ENCODE assay signal across 17 mouse cellular contexts in the genomic region with DNA sequence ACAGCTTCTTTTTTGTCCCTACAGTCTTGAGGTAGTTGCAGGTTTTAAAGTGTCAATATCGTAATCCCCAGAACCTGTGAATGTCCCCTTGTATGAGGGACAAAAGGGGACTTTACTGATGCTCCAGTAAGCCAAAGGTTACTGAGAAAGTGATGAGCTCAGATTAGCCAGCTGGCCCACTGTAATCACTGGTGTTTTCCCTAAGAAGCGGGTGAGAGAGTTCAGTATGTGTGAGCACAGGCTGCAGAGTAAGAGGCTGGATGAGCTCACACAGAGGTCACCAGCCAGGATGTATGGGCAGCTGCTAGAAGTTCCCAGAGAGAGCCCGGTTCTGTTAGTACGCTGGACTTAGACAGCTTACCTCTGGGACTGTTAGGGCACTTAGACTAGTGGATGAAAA. TPM values are rescaled to one million over a fixed set of nuclear protein-coding genes. Genes with fewer than 3 reads are reported as not detected.
DNase-seq lines count a peak whose midpoint lies in the region; ATAC-seq and TF ChIP-seq lines count a peak whose summit lies in the region.
"Had no signal": no experiment of that assay in that cellular context is flagged by ENCODE, and none has a peak within 500 bp of the region (broad histone marks: within the 10 kb centered on the region; RNA-seq: fewer than 3 reads in every experiment).

No protein-coding gene starts in this region.

- peaks cover 8% of the 10 kb centered on the region for H3K4me1 ChIP-seq in heart, adult 2 months (ENCODE audit: control insufficient read depth, insufficient read depth, low read length)
- peaks cover 26% of the 10 kb centered on the region for H3K4me1 ChIP-seq in hindbrain, embryonic 14.5 days (replicated peaks; ENCODE audit: control insufficient read depth, insufficient read depth, low read length)
- peaks cover 25% of the 10 kb centered on the region for H3K4me1 ChIP-seq in hindbrain, embryonic 12.5 days
- peaks cover 21% of the 10 kb centered on the region for H3K4me1 ChIP-seq in lung, embryonic 16.5 days (replicated peaks; ENCODE audit: control insufficient read depth, insufficient read depth, low read length)

- H3K4me3 ChIP-seq in heart, adult 2 months, result no peak overlapping the region
- no peak overlapping the region for H3K4me3 ChIP-seq in hindbrain, embryonic 14.5 days (replicated peaks; ENCODE audit: low read length)
- no peak overlapping the region for H3K4me3 ChIP-seq in hindbrain, embryonic 12.5 days
- H3K4me3 ChIP-seq in lung, embryonic 16.5 days (ENCODE audit: low read length), result no peak overlapping the region
- H3K4me3 ChIP-seq: embryonic facial prominence, embryonic 13.5 days; limb, embryonic 12.5 days; myocyte; neural tube, embryonic 15.5 days had no signal

- H3K36me3 ChIP-seq in heart, adult 2 months (ENCODE audit: control insufficient read depth, insufficient read depth, low read length), result peaks cover 2% of the 10 kb centered on the region; the same call in 1 of the 2 replicates
- H3K36me3 ChIP-seq in hindbrain, embryonic 14.5 days (replicated peaks; ENCODE audit: control insufficient read depth, insufficient read depth), result no peaks in the 10 kb centered on the region
- H3K36me3 ChIP-seq in hindbrain, embryonic 12.5 days, result no peaks in the 10 kb centered on the region
- no peaks in the 10 kb centered on the region for H3K36me3 ChIP-seq in lung, embryonic 16.5 days (ENCODE audit: control insufficient read depth, insufficient read depth, low read length)
- H3K36me3 ChIP-seq: embryonic facial prominence, embryonic 13.5 days; limb, embryonic 12.5 days; neural tube, embryonic 15.5 days had no signal

- intact Hi-C loops in heart, adult 2 months (cut with DNase I), result no loop called here

- no peaks in the 10 kb centered on the region for H3K9me3 ChIP-seq in hindbrain, embryonic 14.5 days (ENCODE audit: control insufficient read depth, low read length)
- H3K9me3 ChIP-seq in hindbrain, embryonic 12.5 days (replicated peaks), result no peaks in the 10 kb centered on the region
- no peaks in the 10 kb centered on the region for H3K9me3 ChIP-seq in lung, embryonic 16.5 days (ENCODE audit: control insufficient read depth, low read length)
- H3K9me3 ChIP-seq: embryonic facial prominence, embryonic 13.5 days; limb, embryonic 12.5 days; neural tube, embryonic 15.5 days had no signal

- ATAC-seq in hindbrain, embryonic 14.5 days (ENCODE audit: low FRiP score), result no peak
- no peak for ATAC-seq in hindbrain, embryonic 12.5 days (ENCODE audit: low FRiP score)
- ATAC-seq in lung, embryonic 16.5 days (ENCODE audit: low read depth), result no peak
- ATAC-seq in megakaryocyte, adult 5-6 weeks (ENCODE audit: poor library complexity, severe bottlenecking), result 0 out of 2 replicates have a peak, but pooled peaks have one; percentile 11
- ATAC-seq: forebrain, postnatal 0 days had no signal

- TF ChIP-seq POLR2A in heart, adult 2 months (IDR thresholded peaks at IDR 0.05; ENCODE audit: insufficient read depth, low read depth, low read length), result no peak

- no peak for TF ChIP-seq EP300 in heart, adult 2 months (IDR thresholded peaks at IDR 0.05; ENCODE audit: insufficient read depth, low read depth, low read length)

- WGBS in heart, adult 2 months, result 59% methylated on average over 4 of the region's 4 CpGs
- WGBS in hindbrain, embryonic 14.5 days, result 66% methylated on average over 4 of the region's 4 CpGs
- WGBS in hindbrain, embryonic 12.5 days, result 78% methylated on average over 4 of the region's 4 CpGs
- WGBS in lung, embryonic 16.5 days, result 49% methylated on average over 4 of the region's 4 CpGs

- H3K4me2 ChIP-seq in hindbrain, embryonic 14.5 days (replicated peaks), result no peak overlapping the region
- H3K4me2 ChIP-seq in hindbrain, embryonic 12.5 days (replicated peaks), result no peak overlapping the region
- H3K4me2 ChIP-seq in lung, embryonic 16.5 days (ENCODE audit: low read depth, low read length), result no peak overlapping the region
- H3K4me2 ChIP-seq: embryonic facial prominence, embryonic 13.5 days; limb, embryonic 12.5 days; neural tube, embryonic 15.5 days had no signal

- H3K27ac ChIP-seq in heart, adult 2 months, result peak overlapping the region; percentile 37
- H3K27ac ChIP-seq in hindbrain, embryonic 14.5 days, result 0 out of 2 replicates have a peak overlapping the region, but pooled peaks have one; percentile 5
- H3K27ac ChIP-seq in hindbrain, embryonic 12.5 days, result no peak overlapping the region
- H3K27ac ChIP-seq in lung, embryonic 16.5 days (ENCODE audit: low read length), result peak overlapping the region; percentile 51
- H3K27ac ChIP-seq: embryonic facial prominence, embryonic 13.5 days; limb, embryonic 12.5 days; neural tube, embryonic 15.5 days had no signal

- no peak for TF ChIP-seq CTCF in heart, adult 2 months (IDR thresholded peaks at IDR 0.05)

- no peaks in the 10 kb centered on the region for H3K27me3 ChIP-seq in heart, adult 2 months (ENCODE audit: control insufficient read depth, insufficient read depth, low read length)
- H3K27me3 ChIP-seq in hindbrain, embryonic 14.5 days (ENCODE audit: control insufficient read depth, insufficient read depth, low read length), result no peaks in the 10 kb centered on the region
- H3K27me3 ChIP-seq in hindbrain, embryonic 12.5 days, result no peaks in the 10 kb centered on the region
- H3K27me3 ChIP-seq in lung, embryonic 16.5 days (ENCODE audit: control insufficient read depth, insufficient read depth, low read depth, low read length), result no peaks in the 10 kb centered on the region
- H3K27me3 ChIP-seq: embryonic facial prominence, embryonic 13.5 days; limb, embryonic 12.5 days; neural tube, embryonic 15.5 days had no signal

- H3K79me2 ChIP-seq in heart, adult 2 months (replicated peaks; ENCODE audit: control insufficient read depth, insufficient read depth, low read length), result 0 out of 2 replicates have a peak, but pooled peaks cover 4% of the 10 kb centered on the region

- DNase-seq in heart, adult 2 months, result no peak
- DNase-seq in heart, adult 9 months (ENCODE audit: low spot score in 2 of 2), result no peak
- DNase-seq in hindbrain, embryonic 14.5 days (ENCODE audit: low spot score), result no peak
- DNase-seq in lung, postnatal 25 days (ENCODE audit: low spot score), result no peak
- DNase-seq in adrenal gland, postnatal 36 days, result no peak
- DNase-seq: adrenal gland, adult 8-10 months; cerebellum, adult 18-20 months; forebrain, postnatal 0 days; right cerebral cortex, postnatal 4 days; thymus, postnatal 25 days had no signal

- H3K9ac ChIP-seq in heart, adult 2 months (ENCODE audit: low read depth, low read length), result no peak overlapping the region
- H3K9ac ChIP-seq in hindbrain, embryonic 14.5 days, result no peak overlapping the region
- H3K9ac ChIP-seq in hindbrain, embryonic 12.5 days, result no peak overlapping the region
- H3K9ac ChIP-seq in lung, embryonic 16.5 days (ENCODE audit: low read length), result no peak overlapping the region
- H3K9ac ChIP-seq: embryonic facial prominence, embryonic 13.5 days; forebrain, postnatal 0 days; limb, embryonic 12.5 days; neural tube, embryonic 15.5 days had no signal

RNA-seq across cellular contexts. Expression of gene Tbc1d7, which starts 47.0 kb away (rescaled TPM):
- 10 to 100 TPM; 28.5 to 28.8 TPM for total RNA-seq in heart, adult 2 months (2021)
- 33.4 and 34.1 TPM in 2 replicates for polyA plus RNA-seq in heart, adult 2 months (2012; rRNA removed)
- 82.5 and 91.4 TPM in 2 replicates for polyA plus RNA-seq in hindbrain, embryonic 14.5 days (2014; fragmentation: Nextera tagmentation; extraction: Ambion mirVana)
- 73.2 and 74.9 TPM in 2 replicates for polyA plus RNA-seq in hindbrain, embryonic 12.5 days (2016; fragmentation: Nextera tagmentation; extraction: Ambion mirVana)
- polyA plus RNA-seq in lung, embryonic 16.5 days (2015; fragmentation: Nextera tagmentation; extraction: Ambion mirVana), result 44.4 and 47.3 TPM in 2 replicates
- 6.7 and 10.6 TPM in 2 replicates for total RNA-seq in megakaryocyte, adult 5-6 weeks (2015)
- total RNA-seq in megakaryocyte, adult 5-6 weeks (2017), result 3.4 and 4.9 TPM in 2 replicates
- 10 to 100 TPM; 16.7 to 17.9 TPM for total RNA-seq in adrenal gland, postnatal 36 days (2021)
